Mouse (Mus musculus): ENCODE data around the gene Dnah3. TPM values are rescaled to one million over a fixed set of nuclear protein-coding genes. Genes with fewer than 3 reads are reported as not detected.

The Dnah3 gene
- polyA plus RNA-seq (2015; fragmentation: Nextera tagmentation; extraction: Ambion mirVana) = 0.07 TPM in 1 of 2 replicates, not detected in the other

DNA sequence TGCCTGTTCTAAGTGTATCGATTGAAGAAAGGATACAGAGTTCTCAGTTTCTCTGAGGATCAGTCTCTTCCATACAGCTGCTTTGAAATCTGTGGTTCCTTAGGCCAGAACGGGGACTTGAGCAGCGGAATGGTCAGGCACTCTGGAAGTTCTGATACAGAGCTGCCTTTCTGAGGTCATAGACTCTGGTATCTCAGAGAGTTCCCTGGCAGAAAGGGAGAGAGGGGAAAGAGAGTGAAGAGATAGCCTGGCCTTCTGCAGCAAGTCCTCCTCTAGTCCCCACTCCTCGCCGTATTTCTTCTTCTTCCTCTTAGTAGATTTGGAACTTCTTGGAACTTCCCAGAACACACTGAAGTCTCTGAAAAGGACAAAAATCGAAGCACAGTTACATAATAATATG, at the start of gene Dnah3:
Gene Dnah3, minus strand, starts transcription at position 101 of the 400 bp plus-strand sequence.

GRCm38 (mm10) chr7:120102164-120102972, 7.3 kb upstream of the Dnah3 start, which contains the start of gene Tmem159:
Gene Tmem159 (plus strand): TSS chr7:120102353.

GRCm38 (mm10) chr7:119895639-119896512, 199.2 kb downstream of the Dnah3 start, which contains the start of the genes Lyrm1 and Dcun1d3:
Gene Lyrm1 (plus strand): TSS chr7:119895861.
Gene Dcun1d3 (minus strand): TSS chr7:119896298.

Other genes with a start within 250 kb of the Dnah3 start
- 11.8 and 13.8 TPM in 2 replicates for gene Lyrm1, start 199.4 kb downstream of the Dnah3 start, polyA plus RNA-seq (2015; fragmentation: Nextera tagmentation; extraction: Ambion mirVana)
- 5.4 and 6.3 TPM in 2 replicates for gene Dcun1d3, start 199.0 kb downstream of the Dnah3 start, polyA plus RNA-seq (2015; fragmentation: Nextera tagmentation; extraction: Ambion mirVana)
- gene Tmem159, start 7.1 kb upstream of the Dnah3 start, polyA plus RNA-seq (2015; fragmentation: Nextera tagmentation; extraction: Ambion mirVana) = 93.4 and 175 TPM in 2 replicates
- not detected in 2 replicates for gene Zp2, start 50.0 kb upstream of the Dnah3 start, polyA plus RNA-seq (2015; fragmentation: Nextera tagmentation; extraction: Ambion mirVana)
- 0.15 and 0.30 TPM in 2 replicates for gene Anks4b, start 78.6 kb upstream of the Dnah3 start, polyA plus RNA-seq (2015; fragmentation: Nextera tagmentation; extraction: Ambion mirVana)
- gene Crym, start 106.8 kb upstream of the Dnah3 start, polyA plus RNA-seq (2015; fragmentation: Nextera tagmentation; extraction: Ambion mirVana) = 8.8 and 9.8 TPM in 2 replicates
- gene Abca14, start 108.7 kb upstream of the Dnah3 start, polyA plus RNA-seq (2015; fragmentation: Nextera tagmentation; extraction: Ambion mirVana) = 0.09 and 0.17 TPM in 2 replicates
- gene Abca15, start 233.4 kb upstream of the Dnah3 start, polyA plus RNA-seq (2015; fragmentation: Nextera tagmentation; extraction: Ambion mirVana) = not detected in 2 replicates